Mouse (Mus musculus): ENCODE measurements around the gene Mpp3. TPM values are rescaled to one million over a fixed set of nuclear protein-coding genes. Genes with fewer than 3 reads are reported as not detected.

Mpp3 gene
- not detected for polyA plus RNA-seq (2014; fragmentation: Illumina TruSeq; extraction: RNeasy Lipid Tissue Mini Kit (QIAGEN cat#74804); ENCODE audit: low read depth, low replicate concordance)

DNA sequence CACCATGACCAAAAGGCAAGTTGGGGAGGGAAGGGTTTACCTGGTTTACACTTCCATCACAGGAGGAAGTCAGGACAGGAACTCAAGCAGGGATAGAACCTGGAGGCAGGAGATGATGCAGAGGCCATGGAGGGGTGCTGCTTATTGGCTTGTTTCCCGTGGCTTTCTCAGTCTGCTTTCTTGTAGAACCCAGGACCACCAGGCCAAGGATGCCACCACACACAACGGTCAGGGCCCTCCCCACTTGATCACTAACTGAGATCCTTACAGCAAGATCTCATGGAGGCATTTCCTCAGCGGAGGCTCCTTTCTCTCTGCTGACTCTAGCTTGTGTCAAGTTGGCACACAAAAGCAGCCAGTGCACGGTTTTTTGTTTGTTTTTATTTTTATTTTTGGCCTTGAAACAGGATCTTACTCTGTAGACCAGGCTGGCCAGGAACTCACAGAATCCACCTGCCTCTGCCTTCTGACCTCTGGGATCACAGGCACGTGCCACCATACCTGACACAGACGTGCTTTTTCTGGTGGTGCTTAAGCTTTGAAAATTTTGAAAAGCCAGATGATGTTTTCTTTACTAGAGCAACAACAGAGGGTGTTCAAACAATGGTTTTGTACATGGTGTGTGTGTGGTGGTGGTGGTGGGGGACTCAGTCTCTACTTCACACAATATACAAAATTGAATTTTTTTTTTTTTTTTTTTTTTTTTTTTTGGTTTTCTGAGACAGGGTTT, at the start of gene Mpp3:
Gene Mpp3 (minus strand): TSS at position 375 of the 730 bp plus-strand sequence.

DNA sequence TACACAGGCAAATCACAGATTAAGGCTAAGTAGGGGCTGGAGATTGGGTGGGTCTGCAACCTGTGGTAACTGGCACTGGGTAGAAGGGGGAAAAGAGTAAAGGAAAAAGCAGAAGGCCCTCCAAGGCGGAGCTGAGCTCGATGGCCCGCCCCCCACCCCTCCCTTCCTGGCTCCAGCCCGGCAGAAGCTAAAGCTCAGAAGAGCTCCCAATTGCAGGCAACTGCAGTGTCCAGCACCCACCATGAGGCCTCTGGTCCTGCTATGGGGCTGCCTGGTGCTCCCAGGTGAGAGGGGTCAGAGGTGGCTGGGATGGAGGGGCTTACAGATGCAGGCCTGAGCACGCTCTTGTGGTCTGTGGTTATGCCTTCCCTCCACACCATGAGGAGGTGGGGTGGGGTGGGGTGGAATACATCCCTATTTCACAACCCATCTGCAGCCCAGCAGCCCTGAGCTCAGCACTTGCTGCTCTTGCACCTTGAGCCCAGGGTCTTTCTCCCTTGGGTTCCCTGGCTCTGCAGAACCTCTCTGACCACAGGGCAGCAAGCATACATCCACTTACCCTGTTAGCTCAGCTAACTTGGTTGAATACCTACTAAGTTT, 13.2 kb upstream of the Mpp3 start, which contains the start of gene Cd300lg:
Gene Cd300lg (plus strand): TSS at position 160 of the 600 bp plus-strand sequence.

DNA sequence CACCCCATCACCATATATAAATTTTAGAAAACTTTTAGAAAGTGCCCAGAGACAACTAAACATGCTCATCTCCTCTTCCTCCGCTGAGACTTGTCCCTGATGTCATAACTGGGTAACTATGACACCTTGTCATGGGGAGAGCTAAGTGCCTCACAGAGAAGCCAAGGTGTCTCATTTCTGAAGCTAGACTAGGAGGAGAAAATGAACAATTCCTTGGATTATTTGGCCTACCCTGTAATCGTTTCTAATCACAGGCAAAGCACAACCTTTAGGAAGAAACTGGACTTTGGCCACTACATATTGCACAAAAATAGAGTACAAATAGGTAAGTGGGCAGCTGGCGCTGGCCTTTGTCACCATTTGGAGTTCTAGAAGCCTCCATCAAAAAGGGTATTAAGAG, 41.3 kb downstream of the Mpp3 start, which contains the start of gene Dusp3:
Gene Dusp3 (minus strand): TSS at position 101 of the 400 bp plus-strand sequence.

DNA sequence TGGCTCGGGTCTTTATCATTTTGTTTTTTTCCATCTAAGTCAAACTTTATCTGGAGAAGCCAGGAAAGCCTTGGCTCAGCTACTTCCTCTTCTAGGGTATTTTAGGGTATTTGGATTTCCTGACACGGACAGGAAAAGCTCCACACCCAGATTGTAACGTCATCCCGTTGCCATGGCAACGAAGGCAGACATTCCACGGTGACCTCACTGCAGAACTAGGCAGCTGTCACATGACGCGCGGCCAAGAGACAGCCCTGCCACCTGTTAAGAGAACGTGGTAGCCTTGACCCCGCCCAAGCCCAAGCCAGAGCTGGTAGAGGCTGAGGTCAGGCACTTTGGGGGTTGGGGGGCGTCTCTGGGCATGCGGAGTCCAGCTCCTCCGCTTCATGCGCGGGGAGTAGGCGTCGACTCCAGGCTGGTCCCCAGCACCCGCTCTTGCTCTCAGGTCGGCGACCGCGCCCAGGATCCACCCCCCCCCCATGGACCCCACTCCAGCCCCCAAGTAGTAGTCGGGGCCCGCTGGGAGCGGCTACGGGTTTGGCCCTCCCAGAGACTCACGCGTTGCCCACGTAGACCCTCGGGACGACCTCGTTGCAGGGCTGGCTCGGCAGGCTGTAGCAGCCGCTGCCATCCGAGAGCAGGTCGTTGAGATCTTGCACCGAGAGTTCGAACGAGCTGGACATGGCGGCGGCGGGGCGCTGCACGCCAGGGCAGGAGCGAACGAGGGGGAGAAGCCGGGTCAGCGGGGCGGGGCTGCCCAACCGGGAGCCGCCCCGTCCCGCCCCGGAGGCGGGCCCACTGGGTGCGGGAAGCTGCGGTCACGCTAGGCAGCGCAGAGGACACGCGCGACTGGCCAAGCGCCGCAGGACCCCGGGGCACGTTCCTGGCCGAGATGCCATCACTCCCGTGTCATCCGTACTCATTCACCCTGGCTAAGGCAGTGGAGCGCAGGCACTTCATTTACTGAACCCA, 43.9 kb downstream of the Mpp3 start, which contains the start of gene Cfap97d1:
Gene Cfap97d1 (plus strand): TSS at position 226 of the 972 bp plus-strand sequence.

DNA sequence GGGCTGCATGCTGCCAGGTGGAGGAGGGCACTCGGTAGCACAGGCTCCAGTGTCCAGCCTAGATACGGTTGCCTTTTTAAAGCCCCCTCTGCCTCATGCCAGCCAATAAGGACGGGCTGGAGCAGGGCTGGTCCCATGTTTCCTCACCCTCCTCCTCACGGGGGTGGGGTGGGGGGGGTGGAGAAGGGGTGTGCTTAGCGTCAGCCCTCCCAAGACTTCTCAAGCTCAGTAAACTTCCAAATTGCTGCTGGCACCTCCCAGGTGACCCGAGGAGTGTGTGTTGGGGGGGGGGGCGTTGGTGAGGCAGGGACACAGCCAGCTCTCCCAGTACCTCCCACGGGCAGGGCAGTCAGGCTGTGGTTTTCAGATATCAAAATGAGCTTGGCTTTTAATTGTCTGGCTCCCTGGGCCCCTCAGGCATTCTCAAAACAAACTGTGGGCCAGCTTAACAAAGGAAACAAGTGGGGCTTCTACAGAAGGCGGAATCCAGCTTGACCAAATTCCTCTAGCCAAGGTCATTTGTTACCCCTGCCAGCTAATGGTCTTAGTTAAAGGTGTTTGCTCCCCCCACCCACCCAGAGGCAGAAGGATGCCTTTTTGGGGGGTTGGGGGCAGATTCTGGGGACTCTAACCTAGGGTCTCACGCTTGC, 61.2 kb downstream of the Mpp3 start, which contains the start of gene Sost:
Gene Sost (minus strand): TSS at position 51 of the 650 bp plus-strand sequence.

Other genes with a start within 250 kb of the Mpp3 start
- gene Etv4, start 243.1 kb downstream of the Mpp3 start, polyA plus RNA-seq (2014; fragmentation: Illumina TruSeq; extraction: RNeasy Lipid Tissue Mini Kit (QIAGEN cat#74804); ENCODE audit: low read depth, low replicate concordance), result not detected
- not detected for gene Meox1, start 134.1 kb downstream of the Mpp3 start, polyA plus RNA-seq (2014; fragmentation: Illumina TruSeq; extraction: RNeasy Lipid Tissue Mini Kit (QIAGEN cat#74804); ENCODE audit: low read depth, low replicate concordance)
- gene Sost, start 61.4 kb downstream of the Mpp3 start, polyA plus RNA-seq (2014; fragmentation: Illumina TruSeq; extraction: RNeasy Lipid Tissue Mini Kit (QIAGEN cat#74804); ENCODE audit: low read depth, low replicate concordance), result not detected
- not detected for gene Cfap97d1, start 44.2 kb downstream of the Mpp3 start, polyA plus RNA-seq (2014; fragmentation: Illumina TruSeq; extraction: RNeasy Lipid Tissue Mini Kit (QIAGEN cat#74804); ENCODE audit: low read depth, low replicate concordance)
- 14.0 TPM for gene Dusp3, start 41.4 kb downstream of the Mpp3 start, polyA plus RNA-seq (2014; fragmentation: Illumina TruSeq; extraction: RNeasy Lipid Tissue Mini Kit (QIAGEN cat#74804); ENCODE audit: low read depth, low replicate concordance)
- gene Cd300lg, start 13.0 kb upstream of the Mpp3 start, polyA plus RNA-seq (2014; fragmentation: Illumina TruSeq; extraction: RNeasy Lipid Tissue Mini Kit (QIAGEN cat#74804); ENCODE audit: low read depth, low replicate concordance), result 8.8 TPM
- not detected for gene Mpp2, start 60.1 kb upstream of the Mpp3 start, polyA plus RNA-seq (2014; fragmentation: Illumina TruSeq; extraction: RNeasy Lipid Tissue Mini Kit (QIAGEN cat#74804); ENCODE audit: low read depth, low replicate concordance)
- gene Ppy, start 72.9 kb upstream of the Mpp3 start, polyA plus RNA-seq (2014; fragmentation: Illumina TruSeq; extraction: RNeasy Lipid Tissue Mini Kit (QIAGEN cat#74804); ENCODE audit: low read depth, low replicate concordance), result not detected
- not detected for gene Pyy, start 79.4 kb upstream of the Mpp3 start, polyA plus RNA-seq (2014; fragmentation: Illumina TruSeq; extraction: RNeasy Lipid Tissue Mini Kit (QIAGEN cat#74804); ENCODE audit: low read depth, low replicate concordance)
- gene Nags, start 117.1 kb upstream of the Mpp3 start, polyA plus RNA-seq (2014; fragmentation: Illumina TruSeq; extraction: RNeasy Lipid Tissue Mini Kit (QIAGEN cat#74804); ENCODE audit: low read depth, low replicate concordance), result 3.0 TPM
- gene Tmem101, start 127.9 kb upstream of the Mpp3 start, polyA plus RNA-seq (2014; fragmentation: Illumina TruSeq; extraction: RNeasy Lipid Tissue Mini Kit (QIAGEN cat#74804); ENCODE audit: low read depth, low replicate concordance), result 1.9 TPM
- 28.2 TPM for gene Lsm12, start 156.8 kb upstream of the Mpp3 start, polyA plus RNA-seq (2014; fragmentation: Illumina TruSeq; extraction: RNeasy Lipid Tissue Mini Kit (QIAGEN cat#74804); ENCODE audit: low read depth, low replicate concordance)
- not detected for gene G6pc3, start 161.2 kb upstream of the Mpp3 start, polyA plus RNA-seq (2014; fragmentation: Illumina TruSeq; extraction: RNeasy Lipid Tissue Mini Kit (QIAGEN cat#74804); ENCODE audit: low read depth, low replicate concordance)
- gene Hdac5, start 201.7 kb upstream of the Mpp3 start, polyA plus RNA-seq (2014; fragmentation: Illumina TruSeq; extraction: RNeasy Lipid Tissue Mini Kit (QIAGEN cat#74804); ENCODE audit: low read depth, low replicate concordance), result 3.7 TPM
- gene BC030867, start 220.4 kb upstream of the Mpp3 start, polyA plus RNA-seq (2014; fragmentation: Illumina TruSeq; extraction: RNeasy Lipid Tissue Mini Kit (QIAGEN cat#74804); ENCODE audit: low read depth, low replicate concordance), result not detected
- gene Asb16, start 240.3 kb upstream of the Mpp3 start, polyA plus RNA-seq (2014; fragmentation: Illumina TruSeq; extraction: RNeasy Lipid Tissue Mini Kit (QIAGEN cat#74804); ENCODE audit: low read depth, low replicate concordance), result not detected